ENCODE assay signal across 12 mouse cellular contexts in the genomic region with DNA sequence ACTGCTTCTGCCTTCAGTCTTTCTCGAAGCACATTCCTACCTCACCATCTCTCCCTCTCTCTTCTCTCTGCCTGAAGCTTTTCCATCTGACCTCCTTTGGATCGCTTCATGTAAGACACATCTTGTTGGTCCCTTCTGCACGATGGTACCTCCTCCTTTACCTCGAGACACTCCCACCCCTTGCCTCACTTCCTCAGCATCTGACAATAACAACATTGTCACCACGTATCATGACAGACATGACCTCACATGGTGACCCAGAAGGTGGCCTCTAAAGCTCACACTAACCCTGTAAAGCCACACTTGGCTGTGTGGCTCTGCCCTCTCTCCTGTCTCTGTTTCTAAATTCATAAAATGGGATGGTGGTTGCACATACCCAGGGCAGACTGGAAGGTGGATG.
"Had no signal": no experiment of that assay in that cellular context is flagged by ENCODE, and none has a peak within 500 bp of the region (broad histone marks: within the 10 kb centered on the region; RNA-seq: fewer than 3 reads in every experiment).

No protein-coding gene starts in this region.

- ATAC-seq: intestine, postnatal 0 days; midbrain, embryonic 16.5 days had no signal

- H3K4me3 ChIP-seq: liver, embryonic 13.5 days; myocyte; neural tube, embryonic 13.5 days had no signal

- H3K27ac ChIP-seq: kidney, postnatal 0 days; liver, embryonic 13.5 days; macrophage; neural tube, embryonic 13.5 days had no signal

- DNase-seq: kidney, adult 2 months; kidney, postnatal 25 days; liver, embryonic 13.5 days; lung, adult 2 months; thymus, adult 18-20 months; thymus, postnatal 36 days had no signal
